Mouse (Mus musculus) neural tube, embryonic 15.5 days (tissue): Measurements from ENCODE around the gene Gm11562. TPM values are rescaled to one million over a fixed set of nuclear protein-coding genes. Genes with fewer than 3 reads are reported as not detected.
"Not testable (repeated sequence)": the region's sequence is repeated elsewhere in the genome, so short reads cannot be mapped to it uniquely, and the experiment has no call there.

ENCODE experiments used
- ATAC-seq: fragments of 200-750 bp; cut with Nextera tagmentation; 2 replicates; pipeline ENCODE4 v1.8.0; 2017; ENCODE audit warnings: mild to moderate bottlenecking, moderate TSS enrichment, moderate library complexity; ENCODE audit not compliant: low FRiP score
- H3K27ac ChIP-seq: fragments of 300-500 bp; sonication (generic); replicated peaks from 2 replicates; pipeline ENCODE4 v1.5.1; 2015; ENCODE audit warnings: mild to moderate bottlenecking, inconsistent platforms
- H3K27me3 ChIP-seq: fragments of 300-500 bp; sonication (generic); replicated peaks from 2 replicates; pipeline ENCODE4 v1.6.1; 2015; ENCODE audit warnings: inconsistent platforms
- H3K36me3 ChIP-seq: fragments of 300-500 bp; sonication (generic); 2 replicates; pipeline ENCODE4 v1.6.1; 2015; ENCODE audit warnings: inconsistent platforms
- H3K4me1 ChIP-seq: fragments of 300-500 bp; sonication (generic); 2 replicates; pipeline ENCODE4 v1.6.1; 2015; ENCODE audit warnings: inconsistent platforms
- H3K4me2 ChIP-seq: fragments of 300-500 bp; sonication (generic); 2 replicates; pipeline ENCODE4 v1.6.1; 2015; ENCODE audit warnings: inconsistent platforms, mild to moderate bottlenecking, moderate library complexity
- H3K4me3 ChIP-seq: fragments of 300-500 bp; sonication (generic); replicated peaks from 2 replicates; pipeline ENCODE4 v1.5.1; 2015; ENCODE audit warnings: mild to moderate bottlenecking, inconsistent platforms
- H3K9ac ChIP-seq: fragments of 300-500 bp; sonication (generic); replicated peaks from 2 replicates; pipeline ENCODE4 v1.6.1; 2015; ENCODE audit warnings: mild to moderate bottlenecking, inconsistent platforms
- H3K9me3 ChIP-seq: fragments of 300-500 bp; sonication (generic); replicated peaks from 2 replicates; pipeline ENCODE4 v1.6.1; 2016; ENCODE audit warnings: inconsistent platforms
- WGBS: fragments of 180-500 bp; shearing (Covaris S2); methylation state at CpG from one replicate; pipeline ENCODE4 v1.1.7; 2015; ENCODE audit warnings: mixed read lengths; 5-methylcytosine and 5-hydroxymethylcytosine counted together
- polyA plus RNA-seq: library from polyadenylated mRNA; unstranded; fragments of >200 nt; fragmentation: Nextera tagmentation; extraction: Ambion mirVana; gene quantifications from 2 replicates; pipeline ENCODE4 v1.2.1, GENCODE M21; 2015

Gene Gm11562
- not detected in 2 replicates for polyA plus RNA-seq

DNA sequence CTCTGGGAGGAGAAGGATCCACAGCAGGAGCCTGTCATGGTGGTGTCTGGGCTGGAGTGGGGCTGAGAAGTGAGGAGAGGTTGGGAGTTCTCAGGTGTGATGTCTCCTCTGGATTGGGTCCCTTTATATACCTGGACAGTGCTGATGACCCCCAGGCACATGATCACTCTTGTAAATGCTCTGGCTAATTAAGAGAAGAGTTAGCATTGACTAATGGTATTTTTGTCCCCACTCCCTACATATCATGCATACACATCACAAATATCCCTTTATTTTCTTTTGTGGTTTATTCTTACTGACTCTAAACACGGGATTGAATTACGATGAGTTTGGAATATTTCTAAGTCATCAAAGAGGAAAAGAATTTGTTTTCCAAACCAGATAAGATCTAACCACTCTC, at the start of gene Gm11562:
Gene Gm11562, minus strand, starts transcription at position 101 of the 400 bp plus-strand sequence.
- no peak within 1 kb of the TSS for H3K27ac ChIP-seq
- no peak within 1 kb of the TSS for H3K4me3 ChIP-seq
- ATAC-seq, result no peak
- WGBS, result 95% methylated on average over 2 of the region's 2 CpGs
- no peaks in the 10 kb centered on the region for H3K9me3 ChIP-seq
- no peaks in the 10 kb centered on the region for H3K27me3 ChIP-seq
- no peaks in the 10 kb centered on the region for H3K36me3 ChIP-seq
- no peak within 1 kb of the TSS for H3K4me2 ChIP-seq
- H3K9ac ChIP-seq, result no peak within 1 kb of the TSS
- H3K4me1 ChIP-seq, result no peaks in the 10 kb centered on the region

DNA sequence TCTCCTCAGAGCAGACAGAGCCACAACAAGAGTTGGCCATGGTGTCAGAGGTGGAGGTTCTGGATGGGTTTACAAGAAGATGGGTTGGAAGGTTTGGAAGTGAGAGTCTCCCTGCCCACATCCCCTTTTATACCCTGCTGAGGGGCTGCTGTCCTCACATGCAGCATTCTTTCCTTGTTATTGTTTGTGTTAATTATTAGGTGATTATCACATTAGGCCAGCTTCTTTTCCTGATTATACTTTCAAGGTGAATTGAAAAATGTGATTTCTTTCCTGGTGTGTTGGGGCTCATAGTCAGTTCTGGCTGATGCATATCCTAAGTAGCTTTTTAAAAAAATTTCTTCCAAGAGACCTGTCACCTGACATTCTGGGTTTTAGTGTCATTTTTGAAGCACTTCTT, 45.6 kb upstream of the Gm11562 start, which contains the start of gene Krtap4-6:
Gene Krtap4-6, minus strand, starts transcription at position 101 of the 400 bp plus-strand sequence.
- ATAC-seq, result no peak
- Histone ChIP-seq H3K36me3 (no peaks in the 10 kb centered on the region), H3K4me3 (no peak within 1 kb of the TSS), H3K9ac (no peak within 1 kb of the TSS), H3K4me2 (no peak within 1 kb of the TSS), H3K4me1 (no peaks in the 10 kb centered on the region), H3K9me3 (no peaks in the 10 kb centered on the region), H3K27ac (no peak within 1 kb of the TSS), H3K27me3 (no peaks in the 10 kb centered on the region)

DNA sequence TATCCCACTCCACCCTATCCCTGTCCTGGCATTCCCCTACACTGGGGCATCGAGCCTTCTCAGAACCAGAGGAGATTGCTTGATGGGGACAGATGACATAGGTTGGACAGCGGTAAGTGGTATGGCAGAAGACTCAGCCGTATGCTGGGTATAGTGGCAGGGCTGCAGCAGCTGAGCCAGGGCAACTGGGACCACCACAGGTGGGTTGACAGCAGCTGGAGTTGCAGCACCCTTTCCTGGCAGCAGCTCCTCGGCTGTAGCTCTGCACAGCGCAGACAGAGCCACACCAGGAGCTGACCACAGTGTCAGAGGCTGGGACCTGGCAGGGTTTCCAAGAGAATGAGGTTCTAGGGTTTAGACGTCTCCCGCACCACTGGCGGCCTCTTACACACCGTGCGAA, 42.6 kb upstream of the Gm11562 start:
- no peak overlapping the region for H3K4me3 ChIP-seq
- no peaks in the 10 kb centered on the region for H3K27me3 ChIP-seq
- H3K27ac ChIP-seq, result no peak overlapping the region
- no peaks in the 10 kb centered on the region for H3K36me3 ChIP-seq
- 90% methylated on average over 10 of the region's 10 CpGs for WGBS
- H3K9ac ChIP-seq, result no peak overlapping the region
- no peak overlapping the region for H3K4me2 ChIP-seq
- no peaks in the 10 kb centered on the region for H3K9me3 ChIP-seq
- H3K4me1 ChIP-seq, result no peaks in the 10 kb centered on the region
- no peak for ATAC-seq

DNA sequence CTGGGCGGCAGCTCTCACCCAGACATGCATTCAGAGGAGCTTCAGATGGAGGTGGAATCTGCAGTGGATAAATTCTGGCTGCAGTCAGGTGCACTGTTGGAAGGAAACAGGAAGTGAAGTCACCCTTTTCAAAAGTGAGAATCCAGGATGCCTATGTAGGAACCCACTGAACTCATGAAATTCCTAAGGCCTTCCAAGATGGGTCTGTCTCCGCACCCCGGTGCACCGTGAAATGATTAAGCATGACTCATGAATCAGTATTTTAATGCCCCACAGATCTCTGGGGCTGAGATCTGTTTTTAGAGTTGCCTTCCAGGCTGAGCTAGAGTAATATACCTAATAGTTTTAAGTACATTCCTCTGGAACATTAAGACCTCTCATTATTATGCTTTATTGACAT, 39.0 kb upstream of the Gm11562 start:
- no peak for ATAC-seq
- WGBS, result 79% methylated on average over 4 of the region's 4 CpGs

DNA sequence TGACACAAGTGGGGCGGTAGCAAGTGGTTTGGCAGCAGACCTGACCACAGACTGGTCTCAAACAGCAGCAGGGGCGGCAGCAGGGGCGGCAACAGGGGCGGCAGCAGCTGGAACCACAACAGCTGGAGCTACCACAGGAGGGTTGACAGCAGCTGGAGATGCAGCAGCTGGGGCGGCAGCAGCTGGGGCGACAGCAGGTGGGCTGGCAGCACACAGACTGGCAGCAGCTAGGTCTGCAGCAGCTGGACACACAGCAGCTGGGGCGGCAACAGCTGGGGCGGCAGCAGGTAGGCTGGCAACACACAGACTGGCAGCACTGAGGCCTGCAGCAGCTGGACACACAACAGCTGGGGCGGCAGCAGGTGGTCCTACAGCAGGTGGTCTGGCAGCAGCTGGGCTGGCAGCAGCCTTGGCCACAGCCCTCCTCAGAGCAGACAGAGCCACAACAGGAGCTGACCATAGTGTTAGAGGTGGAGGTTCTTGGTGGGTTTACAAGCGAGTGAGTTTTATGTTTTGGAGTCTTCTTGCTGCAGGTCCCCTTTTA, 38.3 kb upstream of the Gm11562 start, which contains the start of gene Gm11563:
Gene Gm11563, minus strand, starts transcription at position 494 of the 544 bp plus-strand sequence.
- not testable (repeated sequence) for H3K9ac ChIP-seq, ATAC-seq
- 73% methylated on average over 10 of the region's 10 CpGs for WGBS

More for the DNA sequence above, 39.0 kb upstream of the Gm11562 start:
- Histone ChIP-seq H3K27ac (no peak overlapping the region), H3K36me3 (no peaks in the 10 kb centered on the region), H3K9ac (no peak overlapping the region), H3K27me3 (no peaks in the 10 kb centered on the region), H3K4me2 (no peak overlapping the region), H3K4me3 (no peak overlapping the region), H3K4me1 (no peaks in the 10 kb centered on the region), H3K9me3 (no peaks in the 10 kb centered on the region)

DNA sequence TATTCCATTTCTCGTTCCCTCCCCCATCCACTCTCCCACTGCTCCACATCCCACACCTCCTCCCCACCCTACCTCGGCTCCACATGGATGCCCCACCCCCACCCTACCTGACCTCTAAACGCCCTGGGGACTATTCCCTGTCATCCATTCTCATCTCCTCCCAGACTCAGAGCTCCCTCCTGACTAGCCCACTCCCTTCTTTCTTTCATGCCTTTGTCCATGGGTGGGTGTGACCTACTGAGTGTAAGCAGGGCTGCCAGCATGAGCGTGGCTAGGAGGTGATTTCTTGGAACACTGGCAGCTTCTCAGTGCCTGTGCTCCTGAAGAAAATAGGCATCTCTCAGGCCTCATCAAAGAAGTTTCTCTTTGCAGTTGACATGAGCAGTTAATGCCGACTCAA, 36.8 kb upstream of the Gm11562 start:
- H3K27ac ChIP-seq, result no peak overlapping the region
- H3K4me3 ChIP-seq, result no peak overlapping the region
- no peaks in the 10 kb centered on the region for H3K36me3 ChIP-seq
- no peaks in the 10 kb centered on the region for H3K27me3 ChIP-seq
- 44% methylated on average over 5 of the region's 5 CpGs for WGBS
- H3K4me1 ChIP-seq, result no peaks in the 10 kb centered on the region
- no peak overlapping the region for H3K9ac ChIP-seq
- no peaks in the 10 kb centered on the region for H3K9me3 ChIP-seq
- ATAC-seq, result no peak
- no peak overlapping the region for H3K4me2 ChIP-seq

More for the DNA sequence above, 38.3 kb upstream of the Gm11562 start, which contains the start of gene Gm11563:
- not testable (repeated sequence) for H3K27ac ChIP-seq, H3K4me2 ChIP-seq, H3K4me3 ChIP-seq, H3K9me3 ChIP-seq, H3K4me1 ChIP-seq, H3K36me3 ChIP-seq, H3K27me3 ChIP-seq

DNA sequence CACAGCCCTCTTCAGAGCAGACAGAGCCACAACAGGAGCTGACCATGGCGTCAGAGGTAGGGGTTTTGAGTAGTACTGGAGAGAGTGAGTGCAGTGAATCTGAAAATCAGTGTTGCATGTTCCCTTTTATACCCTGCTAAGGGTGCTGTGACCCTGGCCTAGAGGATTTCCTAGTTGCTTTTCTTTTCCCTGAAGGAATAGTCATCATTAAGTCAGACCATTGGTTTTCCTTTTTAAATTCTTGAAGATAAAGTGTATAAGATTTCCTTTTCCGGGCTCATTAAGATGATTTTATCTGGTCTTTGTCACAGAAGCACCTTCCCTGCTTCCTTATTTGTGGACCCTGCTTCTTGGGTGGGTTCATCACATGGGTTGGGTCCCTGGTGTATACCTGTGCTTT, 29.9 kb upstream of the Gm11562 start, which contains the start of gene Gm11555:
Gene Gm11555, minus strand, starts transcription at position 101 of the 400 bp plus-strand sequence.
- Histone ChIP-seq H3K9ac (no peak within 1 kb of the TSS), H3K4me3 (no peak within 1 kb of the TSS), H3K36me3 (no peaks in the 10 kb centered on the region), H3K4me1 (no peaks in the 10 kb centered on the region), H3K27me3 (no peaks in the 10 kb centered on the region), H3K9me3 (no peaks in the 10 kb centered on the region), H3K4me2 (no peak within 1 kb of the TSS), H3K27ac (no peak within 1 kb of the TSS)
- no peak for ATAC-seq
- whole genome bisulfite sequencing, result 91% methylated on average over 2 of the region's 2 CpGs

DNA sequence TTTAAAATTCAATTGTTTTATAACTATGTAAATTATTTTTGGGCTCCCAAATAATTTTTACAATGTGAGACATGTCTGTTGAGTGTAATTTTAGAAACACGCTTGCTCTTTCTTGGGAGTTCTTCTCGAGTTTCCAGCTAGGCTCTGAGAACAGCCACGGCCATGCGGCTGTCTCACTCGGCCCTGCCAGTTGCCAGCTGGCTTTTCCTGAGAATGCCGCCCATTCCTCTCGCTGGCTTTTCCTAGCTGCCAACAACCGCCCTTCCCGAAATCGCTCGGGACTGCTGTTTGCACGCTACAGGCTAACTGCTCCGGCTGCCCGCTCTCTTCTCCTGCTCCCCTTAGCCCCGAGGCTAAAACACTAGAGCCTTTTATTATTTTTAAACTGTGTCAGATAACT, 26.2 kb upstream of the Gm11562 start:
- no peaks in the 10 kb centered on the region for H3K4me1 ChIP-seq

DNA sequence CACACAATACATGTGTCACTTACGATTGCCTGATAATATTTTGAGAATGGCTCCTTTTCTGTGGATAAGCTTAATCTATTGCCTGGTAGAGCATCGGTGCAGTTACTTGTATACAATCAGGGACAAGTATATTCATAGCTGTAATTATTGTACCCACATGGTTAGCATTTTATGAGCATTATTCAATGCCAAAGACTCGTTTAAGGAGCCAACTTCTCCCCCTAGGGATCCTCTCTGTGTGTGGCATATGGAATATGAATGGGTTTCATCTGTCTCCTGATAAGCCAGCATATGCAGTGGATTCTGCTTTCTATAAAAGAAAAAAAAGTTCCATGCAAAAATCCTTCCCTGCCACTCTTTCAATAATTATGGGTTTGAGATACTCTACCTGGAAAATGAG, 24.1 kb upstream of the Gm11562 start:
- H3K4me2 ChIP-seq, result no peak overlapping the region
- no peak overlapping the region for H3K4me3 ChIP-seq
- WGBS, result 44% methylated on average over 3 of the region's 3 CpGs
- H3K27me3 ChIP-seq, result no peaks in the 10 kb centered on the region
- H3K9ac ChIP-seq, result no peak overlapping the region
- H3K27ac ChIP-seq, result no peak overlapping the region
- H3K9me3 ChIP-seq, result no peaks in the 10 kb centered on the region
- no peak for ATAC-seq
- H3K4me1 ChIP-seq, result no peaks in the 10 kb centered on the region
- no peaks in the 10 kb centered on the region for H3K36me3 ChIP-seq

More for the DNA sequence above, 26.2 kb upstream of the Gm11562 start:
- Histone ChIP-seq H3K36me3 (no peaks in the 10 kb centered on the region), H3K4me2 (no peak overlapping the region), H3K27me3 (no peaks in the 10 kb centered on the region), H3K9ac (no peak overlapping the region), H3K4me3 (no peak overlapping the region), H3K27ac (no peak overlapping the region), H3K9me3 (no peaks in the 10 kb centered on the region)
- WGBS, result 90% methylated on average over 15 of the region's 15 CpGs
- no peak for ATAC-seq

DNA sequence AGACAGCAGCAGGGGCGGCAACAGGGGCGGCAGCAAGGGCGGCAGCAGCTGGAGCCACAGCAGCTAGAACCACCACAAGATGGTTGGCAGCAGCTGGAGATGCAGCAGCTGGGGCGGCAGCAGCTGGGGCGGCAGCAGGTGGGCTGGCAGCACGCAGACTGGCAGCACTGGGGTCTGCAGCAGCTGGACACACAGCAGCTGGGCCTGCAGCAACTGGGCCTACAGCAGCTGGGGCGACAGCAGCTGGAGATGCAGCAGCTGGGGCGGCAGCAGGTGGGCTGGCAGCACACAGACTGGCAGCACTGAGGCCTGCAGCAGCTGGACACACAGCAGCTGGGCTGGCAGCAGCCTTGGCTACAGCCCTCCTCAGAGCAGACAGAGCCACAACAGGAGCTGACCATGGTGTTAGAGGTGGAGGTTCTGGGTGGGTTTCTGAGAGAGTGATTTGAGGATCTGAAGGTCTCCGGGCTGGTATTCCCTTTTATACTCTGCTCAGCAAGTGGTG, 23.5 kb upstream of the Gm11562 start, which contains the start of gene Krtap4-7:
Gene Krtap4-7, minus strand, starts transcription at position 455 of the 505 bp plus-strand sequence.
- not testable (repeated sequence) for H3K4me1 ChIP-seq, H3K9me3 ChIP-seq, H3K27me3 ChIP-seq, H3K9ac ChIP-seq, H3K27ac ChIP-seq, H3K36me3 ChIP-seq, H3K4me3 ChIP-seq, H3K4me2 ChIP-seq, ATAC-seq
- 81% methylated on average over 9 of the region's 9 CpGs for WGBS

DNA sequence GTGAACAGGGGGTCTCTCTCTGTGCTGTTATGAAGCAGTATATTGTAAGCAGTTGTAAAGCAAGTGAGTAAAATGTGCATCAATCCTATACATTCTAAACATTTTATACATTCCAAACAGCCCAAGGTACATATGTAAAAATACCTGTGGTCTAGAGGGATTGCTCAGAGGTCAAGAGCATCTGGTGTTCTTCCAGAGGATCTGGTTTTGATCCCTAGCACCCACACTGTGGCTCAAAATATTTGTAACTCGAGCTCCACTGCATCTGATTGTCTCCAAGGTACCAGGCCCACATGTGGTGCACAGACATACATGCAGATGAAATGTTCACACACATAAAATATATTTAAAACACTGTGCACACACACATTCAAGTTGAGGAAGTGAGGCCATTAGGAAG, 20.7 kb upstream of the Gm11562 start:
- H3K4me1 ChIP-seq, result no peaks in the 10 kb centered on the region
- H3K27ac ChIP-seq, result no peak overlapping the region
- H3K4me2 ChIP-seq, result no peak overlapping the region
- no peaks in the 10 kb centered on the region for H3K9me3 ChIP-seq
- WGBS, result 55% methylated on average over 1 of the region's 1 CpGs
- no peaks in the 10 kb centered on the region for H3K27me3 ChIP-seq
- ATAC-seq, result no peak
- H3K36me3 ChIP-seq, result no peaks in the 10 kb centered on the region
- H3K4me3 ChIP-seq, result no peak overlapping the region
- no peak overlapping the region for H3K9ac ChIP-seq

DNA sequence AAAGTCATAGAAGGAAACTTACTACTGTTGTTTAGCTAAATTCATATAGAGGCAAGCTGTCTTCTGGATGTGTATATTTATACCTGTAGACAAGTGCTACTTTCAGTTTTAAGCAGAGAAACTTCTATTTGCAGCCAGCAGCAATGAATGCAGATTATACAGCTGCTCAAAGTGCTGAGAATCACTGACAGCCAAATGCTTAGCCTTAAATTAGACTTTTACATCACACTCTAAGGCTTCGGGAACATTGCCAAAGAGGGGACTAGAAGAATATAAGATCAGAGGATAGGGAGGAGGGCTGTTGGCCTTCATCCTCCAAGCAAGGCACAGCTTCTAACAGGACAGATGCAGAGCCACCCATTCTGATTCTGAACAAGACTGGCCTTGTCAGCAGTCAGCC, 16.9 kb upstream of the Gm11562 start:
- Histone ChIP-seq H3K9ac (no peak overlapping the region), H3K4me2 (no peak overlapping the region), H3K27me3 (no peaks in the 10 kb centered on the region), H3K36me3 (no peaks in the 10 kb centered on the region), H3K27ac (no peak overlapping the region), H3K9me3 (no peaks in the 10 kb centered on the region), H3K4me3 (no peak overlapping the region), H3K4me1 (no peaks in the 10 kb centered on the region)
- ATAC-seq, result no peak
- 71% methylated on average over 1 of the region's 1 CpGs for WGBS
